Mouse (Mus musculus) hindbrain, postnatal 0 days (tissue): ENCODE results near the gene Rnase2b. TPM values are rescaled to one million over a fixed set of nuclear protein-coding genes. Genes with fewer than 3 reads are reported as not detected.

ENCODE experiments used
- ATAC-seq: fragments of 200-750 bp; cut with Nextera tagmentation; 2 replicates; pipeline ENCODE4 v1.8.0; 2017; ENCODE audit warnings: mild to moderate bottlenecking, moderate TSS enrichment, moderate library complexity
- DNase-seq: peaks from one replicate; pipeline ENCODE4 v3.0.0-alpha.2; 2015; ENCODE audit warnings: low spot score
- H3K27ac ChIP-seq: fragments of 300-500 bp; sonication (generic); 2 replicates; pipeline ENCODE4 v1.5.1; 2014; ENCODE audit warnings: mild to moderate bottlenecking
- H3K27me3 ChIP-seq: fragments of 300-500 bp; sonication (generic); 2 replicates; pipeline ENCODE4 v1.6.1; 2014; ENCODE audit warnings: low read length, mixed read lengths; ENCODE audit not compliant: insufficient read depth
- H3K36me3 ChIP-seq: fragments of 300-500 bp; sonication (generic); 2 replicates; pipeline ENCODE4 v1.6.1; 2014; ENCODE audit warnings: low read length, mixed read lengths; ENCODE audit not compliant: insufficient read depth
- H3K4me1 ChIP-seq: fragments of 300-500 bp; sonication (generic); 2 replicates; pipeline ENCODE4 v1.6.1; 2014; ENCODE audit warnings: antibody characterized with exemption, low read length, mixed read lengths; ENCODE audit not compliant: insufficient read depth
- H3K4me2 ChIP-seq: fragments of 300-500 bp; sonication (generic); 2 replicates; pipeline ENCODE4 v1.6.1; 2014; ENCODE audit warnings: low read depth, mild to moderate bottlenecking, low read length, moderate library complexity, mixed read lengths
- H3K4me3 ChIP-seq: fragments of 300-500 bp; sonication (generic); 2 replicates; pipeline ENCODE4 v1.5.1; 2014; ENCODE audit warnings: low read length
- H3K9ac ChIP-seq: fragments of 300-500 bp; sonication (generic); replicated peaks from 2 replicates; pipeline ENCODE4 v1.6.1; 2014; ENCODE audit warnings: mild to moderate bottlenecking, low read length, moderate library complexity, mixed read lengths
- H3K9me3 ChIP-seq: fragments of 300-500 bp; sonication (generic); 2 replicates; pipeline ENCODE4 v1.6.1; 2016; ENCODE audit warnings: low read length, mixed read lengths
- CTCF ChIP-seq: IDR thresholded peaks from 2 replicates; pipeline ENCODE4 v1.5.1; 2016; ENCODE audit warnings: antibody characterized with exemption, control low read depth, low read depth
- WGBS: fragments of 180-500 bp; shearing (Covaris S2); extraction: QIAGEN DNeasy Blood & Tissue Kit; methylation state at CpG from one replicate; pipeline ENCODE4 v1.1.7; 2014; 5-methylcytosine and 5-hydroxymethylcytosine counted together
- polyA plus RNA-seq: library from polyadenylated mRNA; unstranded; fragments of >200 nt; fragmentation: Nextera tagmentation; extraction: Ambion mirVana; gene quantifications from 2 replicates; pipeline ENCODE4 v1.2.1, GENCODE M21; 2015
- total RNA-seq: library from RNA; depleted of rRNA; stranded (reverse); fragments of >200 nt; gene quantifications from 2 replicates; pipeline ENCODE4 v1.2.3, GENCODE M21; 2014; rRNA removed

Gene Rnase2b
- total and polyA plus RNA-seq, 2 experiments from 2014 or later, result not detected

DNA sequence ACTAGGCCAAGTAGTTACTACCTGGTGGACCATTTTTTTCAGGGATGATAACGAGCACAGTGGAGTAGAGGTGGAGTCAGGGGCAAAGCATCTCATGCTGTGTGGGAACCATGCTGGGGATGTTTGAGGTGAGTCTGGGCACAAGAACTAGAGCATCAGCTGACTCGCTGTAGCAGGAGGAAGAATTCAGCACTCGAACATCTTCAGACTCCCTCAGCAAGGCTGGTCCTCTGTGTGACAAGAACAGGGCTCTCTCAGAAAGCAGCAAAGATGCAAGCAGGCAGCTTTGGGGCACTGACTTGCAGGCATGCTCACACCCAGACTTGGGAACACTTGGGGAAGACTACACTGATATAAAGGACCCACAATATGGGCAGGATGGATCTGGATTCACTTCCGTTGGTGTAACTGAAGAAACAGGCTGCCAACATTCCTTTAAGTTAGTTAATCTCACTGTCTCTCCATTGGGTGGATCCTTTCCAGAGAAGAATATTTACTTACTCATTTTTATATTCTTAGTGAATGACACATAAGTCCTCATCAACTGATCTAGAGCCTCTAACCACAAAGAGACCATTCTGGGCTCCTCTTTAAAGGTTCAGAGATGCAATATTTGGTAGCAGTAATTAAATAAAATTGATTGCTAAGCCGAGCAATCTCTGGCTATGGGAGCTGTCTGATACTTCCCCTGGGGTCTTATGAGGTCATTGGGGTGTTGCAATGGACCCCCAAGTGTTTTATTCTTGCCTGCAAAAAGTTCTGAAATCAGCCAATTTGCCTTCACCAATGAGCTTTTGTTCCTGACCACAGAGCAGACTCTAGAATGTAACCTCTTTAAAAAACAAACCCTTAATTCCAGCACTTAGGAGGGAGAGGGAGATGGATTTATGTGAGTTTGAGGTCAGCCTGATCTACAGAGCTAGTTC lies 37.3 kb downstream of the Rnase2b start, which contains the start of gene Ang2:
Gene Ang2, minus strand, starts transcription at position 51 of the 926 bp plus-strand sequence.
- no peak for TF ChIP-seq CTCF
- Histone ChIP-seq H3K4me1 (no peaks in the 10 kb centered on the region), H3K9me3 (no peaks in the 10 kb centered on the region), H3K4me2 (no peak within 1 kb of the TSS), H3K36me3 (no peaks in the 10 kb centered on the region), H3K9ac (no peak within 1 kb of the TSS), H3K27me3 (no peaks in the 10 kb centered on the region), H3K4me3 (no peak within 1 kb of the TSS), H3K27ac (no peak within 1 kb of the TSS)
- DNase-seq (no peak), ATAC-seq (no peak)
- 79% methylated on average over 5 of the region's 5 CpGs for WGBS

DNA sequence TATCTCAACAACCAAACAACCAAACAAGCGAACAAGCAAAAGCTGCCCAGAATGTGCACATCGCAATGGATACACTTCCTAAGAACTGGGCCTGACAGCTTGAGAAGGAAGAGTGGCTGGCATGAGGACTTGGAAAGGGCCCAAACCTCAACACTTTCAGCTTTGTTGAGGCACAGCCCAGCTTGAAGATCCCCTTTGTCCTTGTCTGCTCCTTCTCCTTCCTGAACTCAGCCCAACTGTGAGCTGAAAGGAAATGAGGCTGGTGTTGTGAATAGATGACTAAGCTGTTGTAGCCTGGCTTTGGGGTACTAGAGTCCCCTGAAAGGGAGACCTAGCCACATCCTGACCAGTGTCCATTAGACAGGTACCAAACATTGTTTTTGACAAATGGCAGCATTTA lies 38.0 kb downstream of the Rnase2b start:
- H3K27me3 ChIP-seq, result no peaks in the 10 kb centered on the region
- no peak overlapping the region for H3K27ac ChIP-seq
- ATAC-seq (no peak), DNase-seq (no peak)
- H3K9me3 ChIP-seq, result no peaks in the 10 kb centered on the region
- no peaks in the 10 kb centered on the region for H3K4me1 ChIP-seq
- no peaks in the 10 kb centered on the region for H3K36me3 ChIP-seq
- H3K4me2 ChIP-seq, result no peak overlapping the region
- H3K9ac ChIP-seq, result no peak overlapping the region
- WGBS, result 76% methylated on average over 2 of the region's 2 CpGs
- TF ChIP-seq CTCF, result no peak
- no peak overlapping the region for H3K4me3 ChIP-seq

DNA sequence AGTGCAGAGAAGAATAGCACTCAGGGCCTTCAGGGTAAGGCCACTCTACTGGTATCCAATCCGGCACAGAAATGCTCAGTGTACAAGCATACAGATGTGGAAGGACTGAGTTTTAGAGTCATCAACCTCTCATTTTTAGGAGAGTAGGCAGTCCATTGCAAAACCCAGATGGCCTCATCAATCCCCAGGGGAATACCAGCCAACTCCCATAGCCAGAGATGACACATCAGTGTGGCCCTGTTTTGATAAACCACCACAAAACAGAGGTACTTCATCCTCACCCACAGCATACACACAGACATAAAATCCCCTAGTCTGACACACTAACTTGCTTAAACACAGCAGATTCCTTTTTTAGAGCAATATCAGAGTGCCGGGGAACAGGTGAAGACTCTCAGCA lies 38.4 kb downstream of the Rnase2b start:
- H3K27ac ChIP-seq, result no peak overlapping the region
- no peaks in the 10 kb centered on the region for H3K9me3 ChIP-seq
- no peak for TF ChIP-seq CTCF
- DNase-seq, result no peak
- ATAC-seq, result no peak
- H3K4me1 ChIP-seq, result no peaks in the 10 kb centered on the region
- H3K4me2 ChIP-seq, result no peak overlapping the region
- 84% methylated on average over 2 of the region's 2 CpGs for WGBS
- H3K4me3 ChIP-seq, result no peak overlapping the region
- H3K9ac ChIP-seq, result no peak overlapping the region
- H3K36me3 ChIP-seq, result no peaks in the 10 kb centered on the region
- H3K27me3 ChIP-seq, result no peaks in the 10 kb centered on the region

DNA sequence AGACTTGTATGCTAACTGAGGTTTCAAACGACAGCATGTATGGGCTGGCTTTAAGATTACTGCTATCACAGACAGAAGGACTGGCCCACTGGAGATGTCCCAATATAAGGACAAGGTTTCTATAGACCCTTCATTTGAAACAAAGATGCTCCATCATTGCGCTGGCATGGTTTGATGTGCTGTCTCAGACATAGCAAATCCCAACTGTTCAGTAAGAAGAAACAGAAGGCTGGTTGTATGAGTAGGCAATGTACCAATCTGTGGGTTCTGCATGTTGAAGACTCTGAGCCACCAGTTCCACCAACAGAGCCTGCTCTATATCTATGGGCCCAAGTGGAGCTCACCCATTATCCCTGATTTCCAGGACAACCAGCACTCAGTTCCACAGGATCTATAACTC lies 41.1 kb downstream of the Rnase2b start, which contains the start of gene Ear14:
Gene Ear14, plus strand, starts transcription at position 277 of the 400 bp plus-strand sequence.
- Histone ChIP-seq H3K9me3 (no peaks in the 10 kb centered on the region), H3K9ac (no peak within 1 kb of the TSS), H3K36me3 (no peaks in the 10 kb centered on the region), H3K4me2 (no peak within 1 kb of the TSS), H3K4me1 (no peaks in the 10 kb centered on the region), H3K4me3 (no peak within 1 kb of the TSS), H3K27ac (no peak within 1 kb of the TSS), H3K27me3 (no peaks in the 10 kb centered on the region)
- no peak for DNase-seq
- no peak for TF ChIP-seq CTCF
- WGBS, result 90% methylated on average over 2 of the region's 2 CpGs
- no peak for ATAC-seq

Other genes starting within 250 kb of the Rnase2b start
- 71.4 and 80.9 TPM in 2 replicates for gene Osgep, start 237.4 kb upstream of the Rnase2b start, total RNA-seq
- gene Osgep, start 237.4 kb upstream of the Rnase2b start, polyA plus RNA-seq, result 72.4 and 82.7 TPM in 2 replicates
- 68.6 and 70.2 TPM in 2 replicates for gene Apex1, start 237.3 kb upstream of the Rnase2b start, total RNA-seq
- 145 and 156 TPM in 2 replicates for gene Apex1, start 237.3 kb upstream of the Rnase2b start, polyA plus RNA-seq
- gene Pip4p1, start 231.4 kb upstream of the Rnase2b start, total RNA-seq, result 53.3 and 69.1 TPM in 2 replicates
- 102 and 103 TPM in 2 replicates for gene Pip4p1, start 231.4 kb upstream of the Rnase2b start, polyA plus RNA-seq
- 16.7 and 19.1 TPM in 2 replicates for gene Pnp, start 231.2 kb upstream of the Rnase2b start, total RNA-seq
- gene Pnp, start 231.2 kb upstream of the Rnase2b start, polyA plus RNA-seq, result 17.5 and 18.2 TPM in 2 replicates
- gene Gm49342, start 217.7 kb upstream of the Rnase2b start, total RNA-seq, result 0.47 and 16.3 TPM in 2 replicates
- not detected in 2 replicates for gene Gm49342, start 217.7 kb upstream of the Rnase2b start, polyA plus RNA-seq
- 1.2 TPM in 1 of 2 replicates, not detected in the other for gene Pnp2, start 206.3 kb upstream of the Rnase2b start, total RNA-seq
- gene Pnp2, start 206.3 kb upstream of the Rnase2b start, polyA plus RNA-seq, result 1.2 and 1.3 TPM in 2 replicates
- gene Rnase10, start 154.5 kb upstream of the Rnase2b start, total RNA-seq, result 0.21 TPM in 1 of 2 replicates, not detected in the other
- gene Rnase10, start 154.5 kb upstream of the Rnase2b start, polyA plus RNA-seq, result not detected in 2 replicates
- gene Rnase9, start 120.4 kb upstream of the Rnase2b start, total RNA-seq, result not detected in 2 replicates
- not detected in 2 replicates for gene Rnase9, start 120.4 kb upstream of the Rnase2b start, polyA plus RNA-seq
- not detected in 2 replicates for gene Rnase11, start 112.1 kb upstream of the Rnase2b start, total RNA-seq
- not detected in 2 replicates for gene Rnase11, start 112.1 kb upstream of the Rnase2b start, polyA plus RNA-seq
- not detected in 2 replicates for gene Rnase12, start 104.6 kb upstream of the Rnase2b start, total RNA-seq
- 0.29 TPM in 1 of 2 replicates, not detected in the other for gene Rnase12, start 104.6 kb upstream of the Rnase2b start, polyA plus RNA-seq
- not detected in 2 replicates for gene Olfr750, start 87.8 kb upstream of the Rnase2b start, total RNA-seq
- 0.05 and 0.14 TPM in 2 replicates for gene Olfr750, start 87.8 kb upstream of the Rnase2b start, polyA plus RNA-seq
- 22.9 and 34.1 TPM in 2 replicates for gene Rnase4, start 71.2 kb upstream of the Rnase2b start, total RNA-seq
- gene Rnase4, start 71.2 kb upstream of the Rnase2b start, polyA plus RNA-seq, result 17.6 and 19.0 TPM in 2 replicates
- gene Ang, start 71.1 kb upstream of the Rnase2b start, total RNA-seq, result 0.18 and 1.9 TPM in 2 replicates
- 2.9 and 3.9 TPM in 2 replicates for gene Ang, start 71.1 kb upstream of the Rnase2b start, polyA plus RNA-seq
- gene Eddm3b, start 47.8 kb upstream of the Rnase2b start, total RNA-seq, result not detected in 2 replicates
- not detected in 2 replicates for gene Eddm3b, start 47.8 kb upstream of the Rnase2b start, polyA plus RNA-seq
- gene Rnase6, start 38.4 kb upstream of the Rnase2b start, total RNA-seq, result 0.52 and 1.3 TPM in 2 replicates
- gene Rnase6, start 38.4 kb upstream of the Rnase2b start, polyA plus RNA-seq, result 1.0 TPM in 2 replicates
- gene Rnase1, start 15.5 kb upstream of the Rnase2b start, total RNA-seq, result 0.16 and 0.18 TPM in 2 replicates
- 1.6 and 2.4 TPM in 2 replicates for gene Rnase1, start 15.5 kb upstream of the Rnase2b start, polyA plus RNA-seq
- gene Ang2, start 36.9 kb downstream of the Rnase2b start, total RNA-seq, result not detected in 2 replicates
- gene Ang2, start 36.9 kb downstream of the Rnase2b start, polyA plus RNA-seq, result not detected in 2 replicates
- not detected in 2 replicates for gene Ear14, start 41.1 kb downstream of the Rnase2b start, total RNA-seq
- not detected in 2 replicates for gene Ear14, start 41.1 kb downstream of the Rnase2b start, polyA plus RNA-seq
- not detected in 2 replicates for gene Rnase2a, start 93.9 kb downstream of the Rnase2b start, total RNA-seq
- gene Rnase2a, start 93.9 kb downstream of the Rnase2b start, polyA plus RNA-seq, result not detected in 2 replicates
- not detected in 2 replicates for gene Gm7247, start 199.5 kb downstream of the Rnase2b start, total RNA-seq
- gene Gm7247, start 199.5 kb downstream of the Rnase2b start, polyA plus RNA-seq, result not detected in 2 replicates
- gene Vmn2r88, start 248.6 kb downstream of the Rnase2b start, total RNA-seq, result not detected in 2 replicates
- not detected in 2 replicates for gene Vmn2r88, start 248.6 kb downstream of the Rnase2b start, polyA plus RNA-seq